Mouse (Mus musculus) myocyte (in vitro differentiated cells): ENCODE data around the gene Nectin3.

ENCODE experiments used
- MAX ChIP-seq: IDR thresholded peaks from one replicate; pipeline ENCODE4 v1.6.1; 2011; ENCODE audit warnings: low read depth, mild to moderate bottlenecking, control low read depth
- MYOD1 ChIP-seq, 3 experiments: IDR thresholded peaks; one replicate each; pipeline ENCODE4 v1.6.1; 2011; ENCODE audit warnings: control low read depth in 2 of 3, low read depth in 2 of 3, mild to moderate bottlenecking in 2 of 3, moderate library complexity in 1 of 3; ENCODE audit not compliant: insufficient read length in 2 of 3, control insufficient read depth in 1 of 3
- MYOG ChIP-seq, 3 experiments: IDR thresholded peaks; one replicate each; pipeline ENCODE4 v1.6.1; 2011; ENCODE audit warnings: control low read depth in 2 of 3, low read depth in 2 of 3, mild to moderate bottlenecking in 2 of 3; ENCODE audit not compliant: insufficient read length in 2 of 3, control insufficient read depth in 1 of 3, insufficient read depth in 1 of 3
- POLR2A ChIP-seq: IDR thresholded peaks from one replicate; pipeline ENCODE4 v1.6.1; 2011; ENCODE audit warnings: low read depth, mild to moderate bottlenecking, control low read depth, moderate library complexity; ENCODE audit not compliant: insufficient read length
- POLR2AphosphoS2 ChIP-seq: IDR thresholded peaks from one replicate; pipeline ENCODE4 v1.6.1; 2011; ENCODE audit warnings: low read depth, control low read depth; ENCODE audit not compliant: insufficient read length
- TCF12 ChIP-seq: IDR thresholded peaks from one replicate; pipeline ENCODE4 v1.6.1; 2011; ENCODE audit warnings: mild to moderate bottlenecking, control low read depth; ENCODE audit not compliant: poor library complexity, insufficient read depth, severe bottlenecking
- TCF3 ChIP-seq: IDR thresholded peaks from one replicate; pipeline ENCODE4 v1.6.1; 2011; ENCODE audit warnings: low read depth, control low read depth; ENCODE audit not compliant: insufficient read length
- USF1 ChIP-seq: IDR thresholded peaks from one replicate; pipeline ENCODE4 v1.6.1; 2011; ENCODE audit warnings: low read depth, mild to moderate bottlenecking, control low read depth, moderate library complexity

DNA sequence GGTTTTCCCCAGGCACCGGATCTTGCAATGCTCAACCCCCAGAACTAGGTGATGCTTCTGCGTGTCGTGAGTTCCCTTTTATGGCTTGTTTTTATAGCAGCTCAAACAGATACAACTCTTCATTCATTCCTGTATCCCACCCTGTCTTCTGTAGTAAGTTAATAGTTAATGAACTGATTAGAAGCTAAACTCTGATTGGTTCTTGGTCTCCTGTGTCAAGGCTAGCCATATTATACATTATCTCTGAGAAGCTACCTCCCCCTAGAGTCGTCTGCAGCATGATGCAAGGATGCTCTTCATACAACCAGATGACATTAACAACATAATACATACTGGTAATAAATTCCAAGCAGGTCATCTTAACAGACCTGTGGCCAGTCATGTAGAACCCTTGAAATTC, 100.4 kb downstream of the Nectin3 start:
- TF ChIP-seq POLR2A (no peak), POLR2AphosphoS2 (no peak), MYOG (IDR thresholded peaks at IDR 0.05; ENCODE audit: control insufficient read depth in 1 of 3, insufficient read depth in 1 of 3, insufficient read length in 2 of 3, low read depth in 2 of 3) (no peak), USF1 (no peak), MAX (no peak), MYOD1 (IDR thresholded peaks at IDR 0.05; ENCODE audit: control insufficient read depth in 1 of 3, insufficient read length in 2 of 3, low read depth in 2 of 3) (no peak), TCF12 (no peak), TCF3 (no peak)
